Mouse (Mus musculus) neural tube, embryonic 12.5 days (tissue): Measurements from ENCODE around the gene Ezr. TPM values are rescaled to one million over a fixed set of nuclear protein-coding genes. Genes with fewer than 3 reads are reported as not detected.

Experiments
- ATAC-seq: fragments of 200-750 bp; cut with Nextera tagmentation; 2 replicates; pipeline ENCODE4 v1.8.0; 2017; ENCODE audit warnings: low read depth, mild to moderate bottlenecking, moderate TSS enrichment, moderate library complexity; ENCODE audit not compliant: low FRiP score
- H3K27ac ChIP-seq: fragments of 300-500 bp; sonication (generic); 2 replicates; pipeline ENCODE4 v1.5.1; 2016
- H3K27me3 ChIP-seq: fragments of 300-500 bp; sonication (generic); replicated peaks from 2 replicates; pipeline ENCODE4 v1.6.1; 2016; ENCODE audit warnings: mild to moderate bottlenecking
- H3K36me3 ChIP-seq: fragments of 300-500 bp; sonication (generic); 2 replicates; pipeline ENCODE4 v1.6.1; 2016; ENCODE audit warnings: mild to moderate bottlenecking
- H3K4me1 ChIP-seq: fragments of 300-500 bp; sonication (generic); 2 replicates; pipeline ENCODE4 v1.6.1; 2016
- H3K4me2 ChIP-seq: fragments of 300-500 bp; sonication (generic); replicated peaks from 2 replicates; pipeline ENCODE4 v1.6.1; 2016; ENCODE audit warnings: mild to moderate bottlenecking
- H3K4me3 ChIP-seq: fragments of 300-500 bp; sonication (generic); 2 replicates; pipeline ENCODE4 v1.5.1; 2016
- H3K9ac ChIP-seq: fragments of 300-500 bp; sonication (generic); 2 replicates; pipeline ENCODE4 v1.6.1; 2016; ENCODE audit warnings: mild to moderate bottlenecking
- H3K9me3 ChIP-seq: fragments of 300-500 bp; sonication (generic); 2 replicates; pipeline ENCODE4 v1.6.1; 2016; ENCODE audit warnings: mild to moderate bottlenecking
- WGBS: fragments of 180-500 bp; shearing (Covaris S2); methylation state at CpG from one replicate; pipeline ENCODE4 v1.1.7; 2016; 5-methylcytosine and 5-hydroxymethylcytosine counted together
- polyA plus RNA-seq: library from polyadenylated mRNA; unstranded; fragments of >200 nt; fragmentation: Nextera tagmentation; extraction: Ambion mirVana; gene quantifications from 2 replicates; pipeline ENCODE4 v1.2.1, GENCODE M21; 2016

Ezr gene
- polyA plus RNA-seq: 67.1 and 87.8 TPM in 2 replicates

- ATAC-seq: peak; percentile 79
- Histone ChIP-seq H3K4me2 (peak within 1 kb of the TSS; percentile 94), H3K9ac (peak within 1 kb of the TSS; percentile 78), H3K27ac (no peak within 1 kb of the TSS), H3K4me1 (peaks cover 32% of the 10 kb centered on the region), H3K4me3 (peak within 1 kb of the TSS; percentile 63), H3K27me3 (peaks cover 5% of the 10 kb centered on the region), H3K9me3 (no peaks in the 10 kb centered on the region), H3K36me3 (no peaks in the 10 kb centered on the region)
- whole genome bisulfite sequencing: under 1% methylated on average over 52 of the region's 52 CpGs
Observed at GRCm38 (mm10) chr17:6782611-6783005, at the start of gene Ezr. Ezr (minus strand) TSS chr17:6782784.

DNA sequence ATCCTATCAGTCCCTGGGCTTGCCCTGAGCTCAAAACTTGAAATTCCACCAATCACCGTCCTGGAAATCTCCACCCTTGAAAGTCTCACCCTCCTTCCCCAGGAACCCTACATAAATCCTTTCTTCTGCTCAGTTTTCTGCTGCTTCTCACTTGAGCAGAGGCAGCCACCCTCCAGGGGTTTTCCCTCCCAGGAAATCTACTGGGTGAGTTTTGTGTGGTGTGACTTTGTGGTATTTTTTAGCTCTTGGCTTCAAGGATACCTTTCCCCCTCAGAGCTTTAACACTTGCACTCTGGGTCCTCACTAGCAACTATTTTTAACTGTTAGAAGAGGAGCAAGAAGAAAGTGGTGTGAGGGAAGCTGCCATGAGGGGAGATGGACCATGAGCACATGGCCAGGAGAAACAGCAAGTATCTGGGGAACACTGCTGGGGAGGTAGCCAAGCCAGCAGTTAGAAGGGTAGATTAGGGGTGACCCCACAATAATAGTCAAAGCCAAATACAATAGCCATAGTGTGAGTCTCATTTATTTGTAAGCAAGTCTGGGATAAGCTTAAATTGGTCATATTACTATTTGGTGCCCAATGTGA is 47.5 kb upstream of the Ezr start:
- H3K9me3 ChIP-seq: no peaks in the 10 kb centered on the region
- no peaks in the 10 kb centered on the region for H3K4me1 ChIP-seq
- H3K4me3 ChIP-seq: no peak overlapping the region
- no peak overlapping the region for H3K9ac ChIP-seq
- no peak overlapping the region for H3K4me2 ChIP-seq
- H3K27ac ChIP-seq: no peak overlapping the region
- H3K27me3 ChIP-seq: no peaks in the 10 kb centered on the region
- 45% methylated on average over 1 of the region's 1 CpGs for WGBS
- no peaks in the 10 kb centered on the region for H3K36me3 ChIP-seq
- ATAC-seq: no peak

DNA sequence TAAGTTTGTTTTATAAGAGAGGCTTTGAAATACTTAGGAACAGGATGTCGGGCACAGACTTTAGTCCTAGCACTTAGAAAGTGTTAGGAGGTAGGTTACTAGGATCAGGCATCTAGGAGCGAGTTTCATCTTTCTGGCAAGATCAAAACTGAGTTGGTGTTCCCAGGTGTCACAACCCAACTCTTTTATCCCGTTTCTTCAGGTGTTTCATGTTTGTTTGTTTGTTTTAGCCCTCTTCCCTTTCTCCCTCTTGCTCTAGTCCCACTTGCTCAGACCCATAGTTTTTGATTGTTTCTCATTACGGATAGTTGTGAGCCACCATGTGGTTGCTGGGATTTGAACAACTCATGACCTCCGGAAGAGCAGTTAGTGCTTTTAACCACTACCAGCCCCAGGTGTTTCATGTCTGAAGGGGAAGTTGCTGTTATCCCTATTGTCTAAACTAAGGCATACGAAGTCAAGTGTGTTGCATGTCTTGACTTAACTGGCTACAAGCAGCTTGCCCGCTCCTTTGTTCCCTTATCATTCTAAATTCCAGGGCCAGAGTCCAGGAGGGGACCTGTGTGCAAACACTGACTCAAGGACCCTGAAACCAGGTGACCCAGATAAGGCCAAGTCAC is 46.1 kb upstream of the Ezr start:
- H3K4me2 ChIP-seq: peak overlapping the region; percentile 64
- H3K27me3 ChIP-seq: no peaks in the 10 kb centered on the region
- 81% methylated on average over 7 of the region's 7 CpGs for WGBS
- no peak for ATAC-seq
- peak overlapping the region; percentile 52 for H3K4me3 ChIP-seq
- H3K9me3 ChIP-seq: no peaks in the 10 kb centered on the region
- peak overlapping the region; percentile 75 for H3K27ac ChIP-seq
- peak overlapping the region; percentile 60 for H3K9ac ChIP-seq
- no peaks in the 10 kb centered on the region for H3K36me3 ChIP-seq
- no peaks in the 10 kb centered on the region for H3K4me1 ChIP-seq

DNA sequence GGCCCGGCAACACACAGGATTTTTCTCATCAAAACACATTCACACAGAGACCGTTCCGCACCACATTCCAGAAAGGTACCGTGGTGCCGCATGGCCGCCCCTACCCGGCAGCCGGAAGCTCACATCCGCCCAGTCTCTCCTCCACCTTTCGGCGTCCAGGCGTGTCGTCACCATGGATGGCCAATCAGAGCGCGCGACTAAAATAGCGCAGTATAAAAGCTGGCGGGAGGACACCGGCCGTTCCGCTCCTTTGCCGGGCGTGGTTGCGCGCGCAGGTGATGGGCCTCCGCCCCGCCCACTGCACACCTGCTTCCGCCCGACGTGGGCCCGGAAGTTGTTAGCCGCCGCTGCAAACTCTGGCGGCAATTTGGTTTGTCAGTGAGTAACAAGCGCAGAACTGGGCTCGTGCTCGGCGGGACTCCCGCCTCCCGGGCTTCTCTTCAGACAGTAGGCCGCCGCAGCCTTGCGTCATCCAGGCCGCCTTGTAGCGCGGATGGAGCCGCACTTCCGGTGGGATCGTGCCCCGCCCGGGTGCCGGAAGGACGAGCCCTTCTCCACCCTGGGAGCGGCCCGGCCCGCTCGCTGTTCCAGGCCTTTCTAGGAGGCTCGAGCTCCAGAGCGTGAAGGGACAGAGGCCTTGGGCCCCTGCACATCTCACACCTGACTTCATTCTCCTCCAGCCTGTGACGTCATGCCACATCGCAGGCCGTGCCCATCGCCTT is 45.3 kb upstream of the Ezr start:
- H3K27ac ChIP-seq: peak overlapping the region; percentile 75
- peak overlapping the region; percentile 52 for H3K4me3 ChIP-seq
- no peaks in the 10 kb centered on the region for H3K27me3 ChIP-seq
- peak overlapping the region; percentile 60 for H3K9ac ChIP-seq
- no peaks in the 10 kb centered on the region for H3K36me3 ChIP-seq
- WGBS: 1% methylated on average over 64 of the region's 64 CpGs
- H3K9me3 ChIP-seq: no peaks in the 10 kb centered on the region
- ATAC-seq: peak; percentile 99
- H3K4me2 ChIP-seq: peak overlapping the region; percentile 64
- H3K4me1 ChIP-seq: no peaks in the 10 kb centered on the region

DNA sequence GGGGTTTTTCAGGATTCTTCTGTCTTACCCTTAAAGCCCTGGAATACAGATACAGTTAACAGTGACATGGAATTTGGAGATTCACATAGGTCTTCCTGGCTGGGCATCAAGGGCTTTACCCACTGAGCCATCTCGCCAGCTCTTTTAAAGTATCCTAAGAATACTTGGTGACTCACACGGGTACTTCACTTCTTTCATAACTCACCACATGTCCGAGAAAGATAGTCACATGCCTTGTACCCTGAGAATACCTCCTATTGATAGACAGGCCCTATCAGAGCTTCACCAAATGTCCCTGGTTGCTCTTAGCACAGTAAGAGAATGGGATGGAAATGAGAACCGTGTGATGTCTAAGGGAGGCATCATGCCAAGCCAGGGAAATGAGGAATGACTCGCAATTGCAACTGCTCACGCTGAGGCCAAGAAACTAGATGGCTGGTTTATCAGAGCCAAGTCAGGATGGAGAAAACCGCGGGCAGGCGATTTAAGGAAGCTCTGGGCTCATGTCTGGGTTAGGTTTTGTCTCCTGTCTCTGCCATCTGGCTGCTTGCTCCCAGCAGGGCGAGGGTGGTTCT is 44.7 kb upstream of the Ezr start:
- H3K36me3 ChIP-seq: no peaks in the 10 kb centered on the region
- peak; percentile 31; the same call in 1 of the 2 replicates for ATAC-seq
- peak overlapping the region; percentile 64 for H3K4me2 ChIP-seq
- peak overlapping the region; percentile 60 for H3K9ac ChIP-seq
- no peaks in the 10 kb centered on the region for H3K4me1 ChIP-seq
- H3K9me3 ChIP-seq: no peaks in the 10 kb centered on the region
- WGBS: 42% methylated on average over 10 of the region's 10 CpGs
- peak overlapping the region; percentile 52 for H3K4me3 ChIP-seq
- H3K27me3 ChIP-seq: no peaks in the 10 kb centered on the region
- peak overlapping the region; percentile 75 for H3K27ac ChIP-seq

DNA sequence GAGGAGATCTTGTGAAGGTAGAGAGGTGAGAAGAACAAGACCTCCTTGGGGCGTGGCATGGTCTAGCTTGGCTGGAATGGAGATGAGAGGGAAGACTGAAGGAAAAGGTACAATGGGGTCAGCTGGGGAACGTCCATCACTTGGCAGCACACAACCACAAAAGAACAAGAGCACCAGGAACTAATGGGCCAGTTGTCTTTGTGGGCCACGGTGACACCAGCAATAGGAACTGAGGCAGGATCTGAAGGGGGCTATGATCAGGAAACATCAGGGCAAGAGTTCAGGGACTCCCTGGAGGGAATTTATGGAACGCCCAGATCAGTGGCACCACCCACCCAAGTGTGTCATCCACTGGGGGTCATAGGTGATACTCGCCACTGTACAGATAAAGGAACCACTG is 34.2 kb upstream of the Ezr start:
- Histone ChIP-seq H3K4me2 (no peak overlapping the region), H3K4me3 (no peak overlapping the region), H3K27me3 (no peaks in the 10 kb centered on the region), H3K4me1 (peaks cover 14% of the 10 kb centered on the region), H3K9ac (no peak overlapping the region), H3K27ac (no peak overlapping the region), H3K9me3 (no peaks in the 10 kb centered on the region), H3K36me3 (no peaks in the 10 kb centered on the region)
- 85% methylated on average over 5 of the region's 5 CpGs for WGBS
- no peak for ATAC-seq

- H3K9ac ChIP-seq: no peak overlapping the region
- H3K36me3 ChIP-seq: no peaks in the 10 kb centered on the region
- no peaks in the 10 kb centered on the region for H3K9me3 ChIP-seq
- no peaks in the 10 kb centered on the region for H3K27me3 ChIP-seq
- H3K4me2 ChIP-seq: no peak overlapping the region
- H3K27ac ChIP-seq: no peak overlapping the region
- H3K4me1 ChIP-seq: peaks cover 14% of the 10 kb centered on the region
- no peak overlapping the region for H3K4me3 ChIP-seq
- no peak for ATAC-seq
- WGBS: 67% methylated on average over 1 of the region's 1 CpGs
Observed at GRCm38 (mm10) chr17:6816151-6816550, 33.6 kb upstream of the Ezr start.

GRCm38 (mm10) chr17:6814656-6815055 is 32.1 kb upstream of the Ezr start:
- H3K9ac ChIP-seq: no peak overlapping the region
- H3K27ac ChIP-seq: no peak overlapping the region
- no peaks in the 10 kb centered on the region for H3K9me3 ChIP-seq
- no peak overlapping the region for H3K4me2 ChIP-seq
- 56% methylated on average over 4 of the region's 4 CpGs for WGBS
- H3K4me3 ChIP-seq: no peak overlapping the region
- peaks cover 14% of the 10 kb centered on the region for H3K4me1 ChIP-seq
- H3K36me3 ChIP-seq: no peaks in the 10 kb centered on the region
- no peaks in the 10 kb centered on the region for H3K27me3 ChIP-seq
- no peak for ATAC-seq

GRCm38 (mm10) chr17:6812851-6813191 is 30.2 kb upstream of the Ezr start:
- no peak overlapping the region for H3K4me3 ChIP-seq
- no peak overlapping the region for H3K4me2 ChIP-seq
- no peak overlapping the region; the same call in 1 of the 2 replicates for H3K27ac ChIP-seq
- no peaks in the 10 kb centered on the region for H3K27me3 ChIP-seq
- 2% methylated on average over 3 of the region's 3 CpGs for WGBS
- H3K4me1 ChIP-seq: peaks cover 18% of the 10 kb centered on the region
- ATAC-seq: peak; percentile 48
- no peaks in the 10 kb centered on the region for H3K36me3 ChIP-seq
- no peak overlapping the region for H3K9ac ChIP-seq
- no peaks in the 10 kb centered on the region for H3K9me3 ChIP-seq

DNA sequence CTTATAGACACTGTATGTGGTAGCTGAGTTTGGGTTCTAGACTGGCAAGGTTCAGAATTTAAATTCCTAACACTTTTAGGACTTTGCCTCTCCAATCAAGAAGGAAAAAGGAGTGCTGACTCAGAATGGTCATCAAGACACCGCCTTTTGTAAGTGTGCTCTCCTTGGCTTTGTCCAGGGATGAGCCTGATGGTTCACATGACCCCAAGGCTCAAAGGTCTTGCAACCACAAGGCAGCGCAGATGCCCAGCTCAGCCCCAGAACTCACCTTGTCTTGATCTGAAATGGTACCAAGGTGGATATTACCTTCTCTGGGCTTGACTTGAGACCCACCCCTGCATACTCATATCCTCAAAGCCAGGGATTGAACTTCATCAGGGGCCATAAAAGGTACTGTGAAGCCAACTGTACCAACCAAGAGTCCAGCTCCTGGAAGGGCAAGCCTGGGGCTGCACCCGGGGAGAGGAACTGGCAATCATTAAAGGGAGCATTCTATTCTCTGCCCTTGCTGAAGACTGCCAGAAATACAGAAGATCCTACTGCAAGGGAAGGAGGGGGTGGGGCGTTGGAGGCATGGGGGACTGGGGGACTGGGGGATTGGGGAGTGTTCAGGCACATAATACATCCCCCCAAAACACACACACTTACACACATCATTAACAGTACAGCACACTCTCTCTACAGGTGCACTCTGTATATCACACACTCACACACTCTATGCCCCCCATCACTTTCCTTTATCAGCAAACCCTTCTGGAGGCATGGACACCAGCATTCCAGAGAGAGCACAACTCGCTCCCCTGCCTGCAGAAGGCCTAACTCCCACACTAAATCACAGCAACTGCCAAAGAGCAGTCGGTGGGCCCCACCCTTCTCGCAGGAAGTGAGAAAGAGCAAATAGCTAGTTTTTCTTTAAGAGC is 29.6 kb upstream of the Ezr start:
- H3K4me1 ChIP-seq: peaks cover 18% of the 10 kb centered on the region
- H3K4me2 ChIP-seq: no peak overlapping the region
- H3K9ac ChIP-seq: no peak overlapping the region
- H3K27me3 ChIP-seq: no peaks in the 10 kb centered on the region
- H3K9me3 ChIP-seq: no peaks in the 10 kb centered on the region
- peak; percentile 83 for ATAC-seq
- H3K4me3 ChIP-seq: no peak overlapping the region
- 35% methylated on average over 7 of the region's 7 CpGs for WGBS
- no peak overlapping the region for H3K27ac ChIP-seq
- H3K36me3 ChIP-seq: no peaks in the 10 kb centered on the region

GRCm38 (mm10) chr17:6809331-6809730 is 26.7 kb upstream of the Ezr start:
- Histone ChIP-seq H3K27me3 (no peaks in the 10 kb centered on the region), H3K36me3 (no peaks in the 10 kb centered on the region), H3K9me3 (no peaks in the 10 kb centered on the region), H3K4me1 (peaks cover 16% of the 10 kb centered on the region), H3K4me3 (no peak overlapping the region), H3K9ac (no peak overlapping the region), H3K27ac (no peak overlapping the region), H3K4me2 (no peak overlapping the region)
- WGBS: 60% methylated on average over 3 of the region's 3 CpGs
- no peak for ATAC-seq
